Comparison of ENCODE assay signal across 8 mouse cellular contexts in the genomic region with DNA sequence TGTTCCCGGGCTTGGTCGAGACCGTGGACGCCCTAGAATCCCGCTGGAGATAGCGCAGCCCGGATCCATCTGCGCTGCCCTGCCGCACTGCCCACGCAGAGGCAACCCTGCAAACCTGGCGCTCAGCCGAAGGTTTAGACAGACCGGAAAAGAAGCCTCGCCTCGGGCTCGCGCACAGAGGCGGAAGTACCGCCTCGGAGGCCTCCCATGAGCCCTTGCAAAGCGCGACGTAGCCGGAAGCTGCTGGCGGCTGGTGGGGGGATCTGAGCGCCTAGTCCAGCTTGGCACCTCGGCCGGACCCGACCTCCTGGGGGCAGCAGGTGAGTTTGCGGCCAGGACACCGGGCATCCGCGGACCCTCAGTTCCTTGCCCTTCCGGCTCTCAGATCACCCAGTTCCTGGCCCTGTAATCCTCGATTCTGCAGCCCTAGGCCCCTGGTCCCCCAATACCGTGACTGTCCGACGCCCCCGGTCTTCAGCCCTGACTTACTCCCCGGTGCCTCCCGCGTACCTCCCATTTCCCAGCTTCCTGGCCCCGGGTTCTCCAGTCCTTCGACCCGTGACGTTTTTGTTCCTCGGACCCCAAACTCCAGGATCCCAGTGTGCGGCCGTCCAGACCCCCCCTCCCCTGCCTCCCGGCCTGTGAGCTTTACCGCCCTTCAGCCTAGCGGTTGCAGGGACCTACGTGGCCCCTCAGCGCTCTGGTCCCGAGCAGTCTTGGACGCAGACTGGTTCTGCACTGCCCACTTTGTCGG. TPM values are rescaled to one million over a fixed set of nuclear protein-coding genes. Genes with fewer than 3 reads are reported as not detected.
DNase-seq lines count a peak whose midpoint lies in the region; ATAC-seq and TF ChIP-seq lines count a peak whose summit lies in the region.

Gene Arfgap1, plus strand, starts transcription at position 216 of the 754 bp plus-strand sequence.

- under 1% methylated on average over 57 of the region's 57 CpGs for WGBS in forebrain, embryonic 16.5 days
- WGBS in lung, embryonic 14.5 days = under 1% methylated on average over 57 of the region's 57 CpGs
- under 1% methylated on average over 57 of the region's 57 CpGs for WGBS in olfactory bulb, adult 2 months
- under 1% methylated on average over 57 of the region's 57 CpGs for WGBS in thymus, adult 2 months

- H3K9ac ChIP-seq in ES-E14 (ENCODE audit: insufficient read depth, low read depth, low read length, poor library complexity, severe bottlenecking) = peak within 1 kb of the TSS; percentile 94
- peak within 1 kb of the TSS; percentile 86 for H3K9ac ChIP-seq in forebrain, embryonic 16.5 days (replicated peaks; ENCODE audit: low read depth, low read length)
- peak within 1 kb of the TSS; percentile 93 for H3K9ac ChIP-seq in lung, embryonic 14.5 days

- intact Hi-C loops in heart, postnatal 36 days (cut with DNase I) = no loop called here

- H3K27me3 ChIP-seq in forebrain, embryonic 16.5 days (replicated peaks; ENCODE audit: control insufficient read depth, insufficient read depth, low read length) = no peaks in the 10 kb centered on the region
- H3K27me3 ChIP-seq in lung, embryonic 14.5 days (ENCODE audit: insufficient read depth, low read length) = no peaks in the 10 kb centered on the region
- H3K27me3 ChIP-seq in thymus, adult 2 months (ENCODE audit: control insufficient read depth, insufficient read depth, low read length) = no peaks in the 10 kb centered on the region

- ATAC-seq in forebrain, embryonic 16.5 days = peak; percentile 95
- ATAC-seq in lung, embryonic 14.5 days (ENCODE audit: insufficient read depth) = peak; percentile 93

- peak; percentile 63 for DNase-seq in ES-E14 (ENCODE audit: low read depth, low spot score)
- DNase-seq in cerebellum, adult 18-20 months = peak; percentile 96 to 97
- peak; percentile 93 to 94 for DNase-seq in heart, postnatal 36 days
- DNase-seq in layer of hippocampus, adult 2 months (ENCODE audit: low spot score in 2 of 2) = peak; percentile 92
- DNase-seq in lung, embryonic 14.5 days = peak; percentile 96
- DNase-seq in thymus, adult 2 months = peak; percentile 90

- H3K4me3 ChIP-seq in ES-E14 (ENCODE audit: insufficient read depth in 1 of 2, low read depth in 1 of 2, low read length in 2 of 2, poor library complexity in 1 of 2, severe bottlenecking in 1 of 2) = peak within 1 kb of the TSS; percentile 87 to 100
- peak within 1 kb of the TSS; percentile 80 for H3K4me3 ChIP-seq in forebrain, embryonic 16.5 days (replicated peaks; ENCODE audit: low read length)
- peak within 1 kb of the TSS; percentile 71 for H3K4me3 ChIP-seq in layer of hippocampus, adult 2 months
- peak within 1 kb of the TSS; percentile 95 for H3K4me3 ChIP-seq in lung, embryonic 14.5 days (ENCODE audit: low read depth, low read length)
- H3K4me3 ChIP-seq in olfactory bulb, adult 2 months (ENCODE audit: insufficient read depth, low read depth, low read length) = peak within 1 kb of the TSS; percentile 86
- H3K4me3 ChIP-seq in thymus, adult 2 months (ENCODE audit: control insufficient read depth, insufficient read depth, low read length) = peak within 1 kb of the TSS; percentile 91

- in situ Hi-C loops in ES-E14 (cut with MboI; ENCODE audit: low sequenced_read_pairs in 2 of 2, unreplicated experiment in 2 of 2) = no loop called here

- peaks cover 18% of the 10 kb centered on the region for H3K36me3 ChIP-seq in ES-E14 (ENCODE audit: control insufficient read depth, insufficient read depth, low read length, poor library complexity, severe bottlenecking)
- peaks cover 8% of the 10 kb centered on the region; the same call in 1 of the 2 replicates for H3K36me3 ChIP-seq in forebrain, embryonic 16.5 days (ENCODE audit: control insufficient read depth, insufficient read depth)
- peaks cover 32% of the 10 kb centered on the region for H3K36me3 ChIP-seq in lung, embryonic 14.5 days (ENCODE audit: insufficient read depth)
- H3K36me3 ChIP-seq in thymus, adult 2 months (ENCODE audit: control insufficient read depth, insufficient read depth, low read length) = peaks cover 10% of the 10 kb centered on the region

- H3K4me2 ChIP-seq in forebrain, embryonic 16.5 days (ENCODE audit: low read length) = peak within 1 kb of the TSS; percentile 76
- peak within 1 kb of the TSS; percentile 75 for H3K4me2 ChIP-seq in lung, embryonic 14.5 days

- no peaks in the 10 kb centered on the region for H3K9me3 ChIP-seq in ES-E14 (ENCODE audit: control insufficient read depth, insufficient read depth, low read depth, low read length)
- no peaks in the 10 kb centered on the region for H3K9me3 ChIP-seq in forebrain, embryonic 16.5 days (ENCODE audit: control insufficient read depth, low read length)
- H3K9me3 ChIP-seq in lung, embryonic 14.5 days (ENCODE audit: low read depth, low read length) = no peaks in the 10 kb centered on the region

- H3K27ac ChIP-seq in ES-E14 (ENCODE audit: insufficient read depth, low read depth, low read length, poor library complexity, severe bottlenecking) = no peak within 1 kb of the TSS; the same call in 1 of the 2 replicates
- H3K27ac ChIP-seq in forebrain, embryonic 16.5 days (ENCODE audit: low read length) = peak within 1 kb of the TSS; percentile 83
- H3K27ac ChIP-seq in layer of hippocampus, adult 2 months = peak within 1 kb of the TSS; percentile 96
- H3K27ac ChIP-seq in lung, embryonic 14.5 days (ENCODE audit: low read depth) = peak within 1 kb of the TSS; percentile 84
- peak within 1 kb of the TSS; percentile 81 for H3K27ac ChIP-seq in olfactory bulb, adult 2 months (ENCODE audit: insufficient read depth, low read depth, low read length)
- H3K27ac ChIP-seq in thymus, adult 2 months (ENCODE audit: control insufficient read depth, insufficient read depth, low read length) = peak within 1 kb of the TSS; percentile 64

- TF ChIP-seq CTCF in layer of hippocampus, adult 2 months (conservative IDR thresholded peaks at IDR 0.05) = no peak; the same call in 1 of the 2 replicates
- TF ChIP-seq CTCF in lung, embryonic 14.5 days (IDR thresholded peaks at IDR 0.05; ENCODE audit: low read depth) = no peak
- TF ChIP-seq CTCF in olfactory bulb, adult 2 months (IDR thresholded peaks at IDR 0.05; ENCODE audit: insufficient read depth, low read depth, low read length) = no peak
- TF ChIP-seq CTCF in thymus, adult 2 months (IDR thresholded peaks at IDR 0.05; ENCODE audit: borderline replicate concordance, control insufficient read depth, extremely low read depth, insufficient read depth, low read length, poor library complexity) = no peak; the same call in 1 of the 2 replicates

- H3K4me1 ChIP-seq in ES-E14 (ENCODE audit: control insufficient read depth in 2 of 2, insufficient read depth in 2 of 2, low read length in 2 of 2, poor library complexity in 1 of 2) = peaks cover 0 to 3% of the 10 kb centered on the region in 2 experiments; a peak in 1 of 4 replicates
- peaks cover 21% of the 10 kb centered on the region for H3K4me1 ChIP-seq in forebrain, embryonic 16.5 days (replicated peaks; ENCODE audit: control insufficient read depth, insufficient read depth, low read length)
- no peaks in the 10 kb centered on the region for H3K4me1 ChIP-seq in lung, embryonic 14.5 days (ENCODE audit: insufficient read depth)
- peaks cover 6% of the 10 kb centered on the region for H3K4me1 ChIP-seq in olfactory bulb, adult 2 months (ENCODE audit: control insufficient read depth, insufficient read depth, low read length)
- peaks cover 7% of the 10 kb centered on the region for H3K4me1 ChIP-seq in thymus, adult 2 months (replicated peaks; ENCODE audit: control insufficient read depth, insufficient read depth, low read length)

- TF ChIP-seq POLR2A in olfactory bulb, adult 2 months (IDR thresholded peaks at IDR 0.05; ENCODE audit: insufficient read depth, low read depth, low read length) = peak; percentile 69; the same call in 1 of the 2 replicates
- TF ChIP-seq POLR2A in thymus, adult 2 months (IDR thresholded peaks at IDR 0.05; ENCODE audit: control insufficient read depth, extremely low read depth, insufficient read depth, low read length, poor library complexity) = peak; percentile 90

TF ChIP-seq in ES-E14, 5 proteins besides CTCF, POLR2A, EP300 and RAD21:
- TF ChIP-seq ZC3H11A (IDR thresholded peaks at IDR 0.05; ENCODE audit: borderline replicate concordance, low read depth, low read length) (no peak), HCFC1 (IDR thresholded peaks at IDR 0.05; ENCODE audit: borderline replicate concordance, insufficient read depth, low read length) (0 out of 2 replicates have a peak, but pooled peaks have one; percentile 35)
TF ChIP-seq in ES-E14: peak in this region for 1.

RNA-seq across cellular contexts. Expression of gene Arfgap1, which starts in this region (rescaled TPM):
- 46.7 and 55.0 TPM in 2 replicates for total RNA-seq in ES-E14 (2012; rRNA removed)
- 103 and 125 TPM in 2 replicates for polyA plus RNA-seq in forebrain, embryonic 16.5 days (2015; fragmentation: Nextera tagmentation; extraction: Ambion mirVana)
- total RNA-seq in heart, postnatal 36 days (2021) = 10 to 100 TPM; 31.2 to 37.0 TPM
- 100 to 1,000 TPM; 139 to 144 TPM for total RNA-seq in layer of hippocampus, adult 2 months (2021)
- polyA plus RNA-seq in lung, embryonic 14.5 days (2014; fragmentation: Nextera tagmentation; extraction: Ambion mirVana) = 78.2 and 79.1 TPM in 2 replicates
- polyA plus RNA-seq in olfactory bulb, adult 2 months (2012; ENCODE audit: insufficient read depth, insufficient read length, low replicate concordance, missing spikeins) = not detected in 2 replicates
- polyA plus RNA-seq in thymus, adult 2 months (2012; rRNA removed) = 65.5 and 68.4 TPM in 2 replicates
